Mouse (Mus musculus) cortical plate, adult 2 months (tissue): ENCODE measurements at regions not wholly inside any gene's neighbourhood (a gene's known extent, or its start where the extent isn't known, plus 50 kb on each side); places are given as distances from the start of the nearest gene placed in this dataset.
A peak's percentile ranks its signal among the peaks of the same experiment; 100 is the strongest.

Experiments used
- H3K27ac ChIP-seq: fragments of 200-500 bp; 2 replicates; pipeline ENCODE4 v1.5.1; 2012; ENCODE audit warnings: low read length, control low read depth, inconsistent platforms; ENCODE audit not compliant: insufficient read depth
- H3K4me1 ChIP-seq: fragments of 200-500 bp; 2 replicates; pipeline ENCODE4 v1.6.1; 2011; ENCODE audit warnings: low read length; ENCODE audit not compliant: control insufficient read depth, insufficient read depth
- H3K4me3 ChIP-seq: fragments of 200-500 bp; 2 replicates; pipeline ENCODE4 v1.5.1; 2011; ENCODE audit warnings: mild to moderate bottlenecking, low read length, control low read depth; ENCODE audit not compliant: insufficient read depth
- CTCF ChIP-seq: fragments of 200-500 bp; IDR thresholded peaks from 2 replicates; pipeline ENCODE4 v1.5.1; 2011; ENCODE audit warnings: mild to moderate bottlenecking, control low read depth, low read length; ENCODE audit not compliant: insufficient read depth; ENCODE audit errors: extremely low read depth
- POLR2A ChIP-seq: fragments of 200-500 bp; IDR thresholded peaks from 2 replicates; pipeline ENCODE4 v1.6.1; 2011; ENCODE audit warnings: mild to moderate bottlenecking, low read length, control low read depth; ENCODE audit not compliant: insufficient read depth; ENCODE audit errors: extremely low read depth

GRCm38 (mm10) chr11:32990201-32990600 lies 157.0 kb downstream of the Fgf18 start:
- H3K4me3 ChIP-seq, result no peak overlapping the region
- TF ChIP-seq CTCF (no peak), POLR2A (no peak)
- H3K4me1 ChIP-seq, result no peaks in the 10 kb centered on the region
- no peak overlapping the region for H3K27ac ChIP-seq

- TF ChIP-seq CTCF, result no peak
- no peak for TF ChIP-seq POLR2A
- H3K4me3 ChIP-seq, result no peak overlapping the region
- H3K27ac ChIP-seq, result no peak overlapping the region
- H3K4me1 ChIP-seq, result no peaks in the 10 kb centered on the region
Observed at GRCm38 (mm10) chr11:32978899-32979298, 154.5 kb upstream of the Smim23 start.

- no peak overlapping the region for H3K4me3 ChIP-seq
- no peak overlapping the region for H3K27ac ChIP-seq
- TF ChIP-seq CTCF (no peak), POLR2A (no peak)
- H3K4me1 ChIP-seq, result no peaks in the 10 kb centered on the region
Observed at GRCm38 (mm10) chr11:32976572-32976971, 152.2 kb upstream of the Smim23 start.

GRCm38 (mm10) chr11:32973453-32973852 lies 149.0 kb upstream of the Smim23 start:
- TF ChIP-seq CTCF, result no peak
- no peak for TF ChIP-seq POLR2A
- Histone ChIP-seq H3K4me1 (no peaks in the 10 kb centered on the region), H3K27ac (no peak overlapping the region), H3K4me3 (no peak overlapping the region)

GRCm38 (mm10) chr11:32965418-32965817 lies 141.0 kb upstream of the Smim23 start:
- H3K4me3 ChIP-seq, result no peak overlapping the region
- no peak overlapping the region for H3K27ac ChIP-seq
- no peak for TF ChIP-seq CTCF
- TF ChIP-seq POLR2A, result no peak
- H3K4me1 ChIP-seq, result no peaks in the 10 kb centered on the region

GRCm38 (mm10) chr11:32963625-32964293 lies 139.4 kb upstream of the Smim23 start:
- TF ChIP-seq CTCF (no peak), POLR2A (no peak)
- Histone ChIP-seq H3K4me1 (no peaks in the 10 kb centered on the region), H3K27ac (no peak overlapping the region), H3K4me3 (no peak overlapping the region)

GRCm38 (mm10) chr11:32961600-32961999 lies 137.2 kb upstream of the Smim23 start:
- no peak overlapping the region for H3K27ac ChIP-seq
- H3K4me1 ChIP-seq, result no peaks in the 10 kb centered on the region
- peak; percentile 21; the same call in 1 of the 2 replicates for TF ChIP-seq CTCF
- TF ChIP-seq POLR2A, result no peak
- no peak overlapping the region for H3K4me3 ChIP-seq

GRCm38 (mm10) chr11:32958961-32959360 lies 134.6 kb upstream of the Smim23 start:
- Histone ChIP-seq H3K4me3 (no peak overlapping the region), H3K4me1 (no peaks in the 10 kb centered on the region), H3K27ac (no peak overlapping the region)
- no peak for TF ChIP-seq CTCF
- no peak for TF ChIP-seq POLR2A

GRCm38 (mm10) chr11:32956993-32957392 lies 132.6 kb upstream of the Smim23 start:
- Histone ChIP-seq H3K4me3 (no peak overlapping the region), H3K27ac (no peak overlapping the region), H3K4me1 (no peaks in the 10 kb centered on the region)
- TF ChIP-seq POLR2A (no peak), CTCF (peak; percentile 80)

- Histone ChIP-seq H3K4me1 (no peaks in the 10 kb centered on the region), H3K27ac (no peak overlapping the region), H3K4me3 (no peak overlapping the region)
- TF ChIP-seq CTCF, result no peak
- TF ChIP-seq POLR2A, result no peak
Observed at GRCm38 (mm10) chr11:32952271-32952670, 127.9 kb upstream of the Smim23 start.

- H3K27ac ChIP-seq, result no peak overlapping the region
- H3K4me3 ChIP-seq, result no peak overlapping the region
- no peaks in the 10 kb centered on the region for H3K4me1 ChIP-seq
- TF ChIP-seq POLR2A (no peak), CTCF (no peak)
Observed at GRCm38 (mm10) chr11:32948132-32948531, 123.7 kb upstream of the Smim23 start.
